Mouse (Mus musculus): ENCODE results near the gene Rps8. TPM values are rescaled to one million over a fixed set of nuclear protein-coding genes. Genes with fewer than 3 reads are reported as not detected.

Gene Rps8
- total and polyA plus RNA-seq, 3 experiments: 1,480 to 5,379 (median 2,191) TPM

DNA sequence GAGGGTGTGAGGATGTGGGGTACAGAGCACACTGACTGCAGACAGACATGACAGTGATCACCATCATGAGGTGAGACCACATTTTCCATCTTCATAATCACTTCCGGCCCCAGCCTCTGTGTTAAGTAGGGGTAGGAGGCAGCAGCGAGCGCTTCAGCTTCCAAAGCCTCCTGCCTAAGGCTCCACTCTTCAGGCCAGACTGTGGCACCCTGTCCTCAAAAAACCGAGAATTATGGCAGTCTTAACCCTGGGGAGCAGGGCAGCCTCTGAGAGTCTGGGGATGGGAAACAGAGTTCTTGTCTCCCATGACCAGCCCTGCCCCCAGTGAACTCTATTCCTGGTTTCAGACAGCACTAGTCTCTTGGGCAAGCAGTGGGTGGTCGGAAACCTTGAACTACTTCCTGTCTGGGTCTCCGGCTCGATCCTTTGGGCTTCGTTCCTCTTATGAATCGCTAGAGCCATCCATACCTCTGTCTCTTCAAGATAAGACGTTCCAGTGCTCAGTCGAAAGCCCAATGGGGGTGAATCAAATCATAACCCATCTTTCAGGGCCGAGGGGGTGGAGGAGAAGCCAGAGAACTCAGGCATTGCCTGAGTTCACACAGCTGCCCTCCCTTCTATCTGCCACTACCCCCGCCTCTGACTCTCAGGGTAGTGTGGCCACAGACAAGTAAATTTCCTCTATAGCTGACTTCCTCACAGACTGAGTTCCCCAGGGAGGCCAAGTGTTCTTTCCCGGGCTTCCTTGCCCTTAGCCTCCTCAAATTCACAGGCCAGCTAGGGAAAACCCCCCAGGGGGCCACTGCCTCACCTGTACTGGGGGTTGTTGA is 31.3 kb downstream of the Rps8 start (continued):
- peak; percentile 52 for TF ChIP-seq JUN (IDR thresholded peaks at IDR 0.05; ENCODE audit: insufficient read depth, low read depth, low read length)
- TF ChIP-seq SIN3A (IDR thresholded peaks at IDR 0.05; ENCODE audit: low read length): peak; percentile 77
- TF ChIP-seq UBTF (IDR thresholded peaks at IDR 0.05; ENCODE audit: low read depth, low read length): no peak
- peak; percentile 47; the same call in 1 of the 2 replicates for TF ChIP-seq TCF12 (IDR thresholded peaks at IDR 0.05; ENCODE audit: low read depth, low read length)
- peak; percentile 83 for TF ChIP-seq MYC (IDR thresholded peaks at IDR 0.05; ENCODE audit: low read depth, low read length)
- TF ChIP-seq RAD21 (IDR thresholded peaks at IDR 0.05; ENCODE audit: low read depth, low read length): no peak
- peak; percentile 77 for TF ChIP-seq ZMIZ1 (IDR thresholded peaks at IDR 0.05; ENCODE audit: low read depth, low read length)
- TF ChIP-seq MEF2A (IDR thresholded peaks at IDR 0.05; ENCODE audit: borderline replicate concordance, low read depth, low read length): peak; percentile 58; the same call in 1 of the 2 replicates
- peak; percentile 57; the same call in 1 of the 2 replicates for TF ChIP-seq MAX (IDR thresholded peaks at IDR 0.05; ENCODE audit: low read length)
- no peak for TF ChIP-seq USF1 (IDR thresholded peaks at IDR 0.05; ENCODE audit: low read depth, low read length)
- peak in 1 of 2 experiments; percentile 21; a peak in 1 of 4 replicates for TF ChIP-seq CTCF (conservative IDR thresholded peaks at IDR 0.05 in 1 of 2, IDR thresholded peaks at IDR 0.05 in 1 of 2; ENCODE audit: low read depth in 2 of 2, low read length in 2 of 2)

- in situ Hi-C loops (cut with MboI; ENCODE audit: low pct_ligation_motif_present, low pct_unique_long_range_greater_than_20kb, low sequenced_read_pairs): no loop called here
- Histone ChIP-seq H3K4me3 (replicated peaks in 1 of 3; ENCODE audit: low read depth in 2 of 3, low read length in 2 of 3, poor library complexity in 1 of 3) (peak overlapping the region; percentile 39 to 49 (median 43)), H3K4me1 (ENCODE audit: control insufficient read depth in 1 of 2, insufficient read depth in 2 of 2) (peaks cover 18 to 72% of the 10 kb centered on the region in 2 experiments)
These were observed 31.9 kb downstream of the Rps8 start for GRCm38 (mm10) chr4:117124218-117124517.

DNA sequence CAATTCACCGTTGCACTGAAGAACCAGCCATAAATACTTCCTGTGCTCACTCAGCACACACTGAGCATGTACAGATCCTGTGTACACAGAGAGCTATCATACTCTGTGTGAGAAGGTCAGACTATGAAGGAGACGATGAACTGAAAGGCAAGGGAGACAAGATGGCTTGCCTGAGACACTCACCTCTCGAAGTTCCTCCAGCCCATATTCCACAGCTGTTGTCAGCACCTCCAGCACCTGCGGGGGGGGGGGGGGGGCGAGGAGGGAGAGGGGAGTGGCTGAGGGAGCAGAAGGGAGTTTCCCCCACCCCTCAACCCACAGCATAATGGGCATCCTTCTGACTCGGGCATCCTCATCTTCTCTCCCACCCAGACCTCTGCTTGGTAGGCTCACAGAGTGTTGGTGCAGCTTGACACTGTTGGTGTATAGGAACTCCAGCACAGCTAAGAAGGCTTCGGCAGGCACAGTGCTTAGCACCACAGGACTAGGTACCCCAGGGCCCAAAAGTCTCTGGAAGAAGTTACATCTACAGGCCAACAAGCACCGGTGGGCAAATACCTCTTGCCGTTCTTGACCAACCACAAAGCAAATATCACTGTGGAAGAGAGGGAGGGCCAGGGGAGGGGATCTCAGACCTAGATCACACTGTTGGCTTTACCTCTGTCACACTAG is 32.4 kb downstream of the Rps8 start:
- Histone ChIP-seq H3K9me3 (replicated peaks; ENCODE audit: low read length) (no peaks in the 10 kb centered on the region), H3K4me2 (ENCODE audit: insufficient read depth, low read depth, poor library complexity, severe bottlenecking) (peak overlapping the region; percentile 64), H3K4me3 (replicated peaks in 1 of 3; ENCODE audit: low read depth in 2 of 3, low read length in 2 of 3, poor library complexity in 1 of 3) (peak overlapping the region; percentile 39 to 49 (median 43)), H3K9ac (ENCODE audit: insufficient read depth, low read depth) (peak overlapping the region; percentile 54), H3K27me3 (replicated peaks) (no peaks in the 10 kb centered on the region), H3K4me1 (ENCODE audit: control insufficient read depth in 1 of 2, insufficient read depth in 2 of 2) (peaks cover 18 to 75% of the 10 kb centered on the region in 2 experiments), H3K36me3 (replicated peaks in 1 of 2; ENCODE audit: control insufficient read depth in 1 of 2, insufficient read depth in 1 of 2, low read length in 1 of 2) (peaks cover 9 to 19% of the 10 kb centered on the region in 2 experiments), H3K27ac (ENCODE audit: insufficient read depth, low read depth) (peak overlapping the region; percentile 94), H3K79me2 (replicated peaks; ENCODE audit: control insufficient read depth, extremely low read depth, insufficient read depth, poor library complexity, severe bottlenecking) (peaks cover 8% of the 10 kb centered on the region; the same call in 1 of the 2 replicates)
- dilution Hi-C loops (cut with MboI; ENCODE audit: extremely low pct_ligation_motif_present, extremely low pct_unique_long_range_greater_than_20kb, low sequenced_read_pairs): no loop called here
- in situ Hi-C loops (cut with MboI; ENCODE audit: low pct_ligation_motif_present, low pct_unique_long_range_greater_than_20kb, low sequenced_read_pairs): no loop called here
- peak; percentile 79 for DNase-seq (ENCODE audit: extremely low read depth)
- TF ChIP-seq ZNF384 (IDR thresholded peaks at IDR 0.05; ENCODE audit: low read depth, low read length) (no peak), TCF12 (IDR thresholded peaks at IDR 0.05; ENCODE audit: low read depth, low read length) (peak; percentile 75), MAZ (IDR thresholded peaks at IDR 0.05; ENCODE audit: low read depth, low read length) (peak; percentile 84; the same call in 1 of the 2 replicates), MAX (IDR thresholded peaks at IDR 0.05; ENCODE audit: low read length) (no peak), ZC3H11A (IDR thresholded peaks at IDR 0.05; ENCODE audit: low read depth, low read length) (no peak), POLR2AphosphoS2 (IDR thresholded peaks at IDR 0.05; ENCODE audit: low read depth, low read length) (no peak; the same call in 1 of the 2 replicates), BHLHE40 (IDR thresholded peaks at IDR 0.05; ENCODE audit: low read depth, low read length) (0 out of 2 replicates have a peak, but pooled peaks have one; percentile 26), SIN3A (IDR thresholded peaks at IDR 0.05; ENCODE audit: low read length) (peak; percentile 61; the same call in 1 of the 2 replicates), CHD1 (IDR thresholded peaks at IDR 0.05; ENCODE audit: low read depth, low read length) (no peak; the same call in 1 of the 2 replicates), E2F4 (IDR thresholded peaks at IDR 0.05; ENCODE audit: insufficient replicate concordance, low read depth, low read length) (no peak), EP300 (IDR thresholded peaks at IDR 0.05; ENCODE audit: low read length) (no peak), MEF2A (IDR thresholded peaks at IDR 0.05; ENCODE audit: borderline replicate concordance, low read depth, low read length) (no peak; the same call in 1 of the 2 replicates), MYC (IDR thresholded peaks at IDR 0.05; ENCODE audit: low read depth, low read length) (0 out of 2 replicates have a peak, but pooled peaks have one; percentile 16), MXI1 (IDR thresholded peaks at IDR 0.05; ENCODE audit: low read depth, low read length) (no peak; the same call in 1 of the 2 replicates), CHD2 (IDR thresholded peaks at IDR 0.05; ENCODE audit: low read length) (no peak), USF2 (conservative IDR thresholded peaks at IDR 0.05; ENCODE audit: low read depth, low read length) (no peak), IRF4 (IDR thresholded peaks at IDR 0.05; ENCODE audit: low read depth, low read length) (0 out of 2 replicates have a peak, but pooled peaks have one; percentile 8), RAD21 (IDR thresholded peaks at IDR 0.05; ENCODE audit: low read depth, low read length) (no peak)

More at GRCm38 (mm10) chr4:117124218-117124517, 31.9 kb downstream of the Rps8 start:
- Histone ChIP-seq H3K27ac (ENCODE audit: insufficient read depth, low read depth) (peak overlapping the region; percentile 94), H3K9me3 (replicated peaks; ENCODE audit: low read length) (no peaks in the 10 kb centered on the region), H3K27me3 (replicated peaks) (no peaks in the 10 kb centered on the region), H3K79me2 (replicated peaks; ENCODE audit: control insufficient read depth, extremely low read depth, insufficient read depth, poor library complexity, severe bottlenecking) (peaks cover 8% of the 10 kb centered on the region; the same call in 1 of the 2 replicates), H3K36me3 (replicated peaks in 1 of 2; ENCODE audit: control insufficient read depth in 1 of 2, insufficient read depth in 1 of 2, low read length in 1 of 2) (peaks cover 14 to 19% of the 10 kb centered on the region in 2 experiments), H3K9ac (ENCODE audit: insufficient read depth, low read depth) (peak overlapping the region; percentile 54), H3K4me2 (ENCODE audit: insufficient read depth, low read depth, poor library complexity, severe bottlenecking) (peak overlapping the region; percentile 64)
- TF ChIP-seq ZKSCAN1 (IDR thresholded peaks at IDR 0.05; ENCODE audit: borderline replicate concordance, low read depth, low read length) (no peak), MYC (IDR thresholded peaks at IDR 0.05; ENCODE audit: low read depth, low read length) (no peak), POLR2A (IDR thresholded peaks at IDR 0.05; ENCODE audit: low read depth, low read length) (0 out of 2 replicates have a peak, but pooled peaks have one; percentile 8), MAFK (IDR thresholded peaks at IDR 0.05; ENCODE audit: insufficient replicate concordance, low read length) (peak; percentile 99)
- no peak for DNase-seq (ENCODE audit: extremely low read depth)
- dilution Hi-C loops (cut with MboI; ENCODE audit: extremely low pct_ligation_motif_present, extremely low pct_unique_long_range_greater_than_20kb, low sequenced_read_pairs): no loop called here
